Mouse (Mus musculus) central nervous system, embryonic 11.5 days (tissue): ENCODE data around the gene Hoxc5. TPM values are rescaled to one million over a fixed set of nuclear protein-coding genes. Genes with fewer than 3 reads are reported as not detected.

ENCODE experiments used
- polyA plus RNA-seq: library from polyadenylated mRNA; depleted of rRNA; stranded (reverse); fragments of >200 nt; gene quantifications from 2 replicates; pipeline ENCODE4 v1.2.3, GENCODE M21; 2012; rRNA removed

Gene Hoxc5
- polyA plus RNA-seq = 1.2 and 17.6 TPM in 2 replicates

GRCm38 (mm10) chr15:102967312-102967510 lies at the start of gene Hoxc5:
Hoxc5 (plus strand) TSS chr15:102967443.

GRCm38 (mm10) chr15:102921053-102922011 lies 45.9 kb upstream of the Hoxc5 start, which contains the start of gene Hoxc13:
Hoxc13 (plus strand) TSS chr15:102921103.

GRCm38 (mm10) chr15:102936279-102936972 lies 30.8 kb upstream of the Hoxc5 start, which contains the start of gene Hoxc12:
Hoxc12 (plus strand) TSS chr15:102936757.

GRCm38 (mm10) chr15:102954192-102955006 lies 12.8 kb upstream of the Hoxc5 start, which contains the start of gene Hoxc11:
Hoxc11 (plus strand) TSS chr15:102954427.

GRCm38 (mm10) chr15:102966776-102967311 lies 399 bp upstream of the Hoxc5 start, which contains the start of gene Hoxc10:
Hoxc10 (plus strand) TSS chr15:102966796.

GRCm38 (mm10) chr15:102976171-102976570 lies 8.9 kb downstream of the Hoxc5 start, which contains the start of gene Hoxc9:
Hoxc9 (plus strand) TSS chr15:102976439.

GRCm38 (mm10) chr15:102990461-102991397 lies 23.5 kb downstream of the Hoxc5 start, which contains the start of gene Hoxc8:
Hoxc8 (plus strand) TSS chr15:102990607.

GRCm38 (mm10) chr15:102997939-102998355 lies 30.7 kb downstream of the Hoxc5 start, which contains the start of gene Hoxc6:
Hoxc6 (plus strand) TSS chr15:102998257.

GRCm38 (mm10) chr15:103018636-103019035 lies 51.4 kb downstream of the Hoxc5 start, which contains the start of gene Hoxc4:
Hoxc4 (plus strand) TSS chr15:103018934.

Other genes with a start within 250 kb of the Hoxc5 start
- gene Calcoco1, start 245.3 kb upstream of the Hoxc5 start, polyA plus RNA-seq = 35.8 and 56.1 TPM in 2 replicates
- gene Hoxc13, start 46.3 kb upstream of the Hoxc5 start, polyA plus RNA-seq = 0.06 and 0.16 TPM in 2 replicates
- gene Hoxc12, start 30.7 kb upstream of the Hoxc5 start, polyA plus RNA-seq = 0.45 TPM in 1 of 2 replicates, not detected in the other
- gene Hoxc11, start 13.0 kb upstream of the Hoxc5 start, polyA plus RNA-seq = 2.9 TPM in 1 of 2 replicates, not detected in the other
- 0.13 and 15.9 TPM in 2 replicates for gene Hoxc10, start 647 bp upstream of the Hoxc5 start, polyA plus RNA-seq
- 0.11 and 6.4 TPM in 2 replicates for gene Hoxc9, start 9.0 kb downstream of the Hoxc5 start, polyA plus RNA-seq
- gene Hoxc8, start 23.2 kb downstream of the Hoxc5 start, polyA plus RNA-seq = 0.50 and 15.2 TPM in 2 replicates
- gene Hoxc6, start 30.8 kb downstream of the Hoxc5 start, polyA plus RNA-seq = 1.4 and 40.6 TPM in 2 replicates
- 0.94 and 24.0 TPM in 2 replicates for gene Hoxc4, start 51.5 kb downstream of the Hoxc5 start, polyA plus RNA-seq
- 16.9 and 31.1 TPM in 2 replicates for gene Smug1, start 199.6 kb downstream of the Hoxc5 start, polyA plus RNA-seq